Mouse (Mus musculus) v-Abl transformed pro-B cells (cell line): ENCODE measurements around the gene Srsf7.

Source experiments
- in situ Hi-C, 2 experiments: fragments of 400-800 bp; cut with MboI; formaldehyde crosslinking; loops; one replicate each; pipeline ENCODE4 v1.15.1; 2025; ENCODE audit not compliant: unreplicated experiment in 2 of 2

The Srsf7 gene

DNA sequence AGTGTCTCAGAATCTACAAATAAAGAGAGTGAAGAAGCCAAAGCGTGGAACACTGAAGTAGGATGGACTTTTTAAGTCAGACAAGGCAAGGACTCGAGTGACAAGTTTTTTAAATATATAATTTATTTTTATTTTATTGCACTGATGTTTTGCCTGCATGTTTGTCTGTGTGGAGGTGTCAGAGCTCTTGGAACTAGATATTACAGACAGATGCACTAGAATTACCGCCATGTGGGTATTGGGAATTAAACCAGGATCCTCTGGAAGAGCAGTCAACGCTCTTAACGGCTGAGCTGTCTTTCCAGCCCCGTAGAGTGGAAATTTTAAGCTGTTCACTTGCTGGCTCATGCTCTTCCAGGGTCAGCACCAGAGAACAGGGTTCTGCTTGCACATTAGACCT, 40.8 kb downstream of the Srsf7 start:
- in situ Hi-C loops: no loop called here

DNA sequence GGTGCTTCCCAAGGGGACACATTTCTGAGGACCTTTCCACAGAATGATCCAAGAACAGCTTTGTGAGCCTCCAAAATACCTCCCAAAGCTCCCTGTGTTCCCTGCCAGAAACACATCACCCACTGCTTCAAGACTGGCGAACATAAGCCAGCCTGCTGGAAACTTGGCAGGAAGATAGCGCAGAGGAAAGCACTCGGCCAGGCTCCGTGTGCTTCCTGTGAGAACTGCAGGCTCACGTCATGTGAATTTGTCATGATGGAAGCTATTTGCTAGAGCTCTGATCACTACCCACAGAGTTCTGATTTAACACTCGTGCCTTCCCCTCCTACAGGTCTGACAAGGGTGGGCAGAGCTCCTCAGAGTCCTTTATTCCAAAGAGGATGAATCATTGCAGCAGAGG, 41.4 kb downstream of the Srsf7 start:
- in situ Hi-C loops: no loop called here

- in situ Hi-C loops: no loop called here
These were observed 43.1 kb downstream of the Srsf7 start for GRCm38 (mm10) chr17:80163991-80164390.

DNA sequence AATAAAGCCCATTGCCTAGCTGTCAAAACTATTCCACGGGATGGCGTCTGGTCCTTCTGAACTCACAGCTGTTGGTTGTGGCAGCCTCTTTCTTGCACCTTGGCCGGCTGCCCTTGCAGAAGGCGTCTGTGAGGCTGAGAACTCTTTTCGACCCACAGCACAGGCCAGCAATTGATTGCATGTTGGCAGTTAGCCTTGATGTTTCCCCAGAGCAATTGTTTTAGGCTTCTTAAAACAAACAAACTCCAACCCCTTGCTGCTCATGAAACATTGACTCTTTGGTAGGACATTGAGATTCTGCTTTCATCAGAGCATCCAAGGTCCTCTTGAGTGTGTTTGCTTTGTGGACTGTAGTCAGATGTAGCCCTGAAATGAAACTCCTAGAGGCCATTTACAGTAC, 46.7 kb downstream of the Srsf7 start:
- in situ Hi-C loops: no loop called here

DNA sequence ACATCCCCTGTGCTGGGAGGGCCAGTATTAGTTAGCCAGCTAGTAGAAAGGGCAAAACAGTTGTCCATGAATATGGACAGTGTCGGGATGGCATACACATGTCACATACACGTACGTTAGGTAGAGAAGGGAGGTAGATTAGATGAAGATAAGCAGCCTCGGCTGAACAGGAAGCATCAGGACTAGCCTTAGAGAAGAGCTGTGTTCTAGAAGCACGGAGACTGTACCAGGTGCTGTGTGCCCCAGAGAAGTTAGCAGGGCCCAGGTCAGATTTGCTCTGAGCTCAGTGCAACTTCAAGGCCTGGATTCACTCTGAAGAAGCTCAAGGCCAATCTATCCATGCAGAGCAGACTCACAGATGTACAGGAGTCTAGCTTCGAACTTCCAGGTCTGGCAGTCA, 49.6 kb downstream of the Srsf7 start:
- in situ Hi-C loops: no loop called here

- in situ Hi-C loops: no loop called here
These were observed 50.2 kb downstream of the Srsf7 start for GRCm38 (mm10) chr17:80156905-80157304.

DNA sequence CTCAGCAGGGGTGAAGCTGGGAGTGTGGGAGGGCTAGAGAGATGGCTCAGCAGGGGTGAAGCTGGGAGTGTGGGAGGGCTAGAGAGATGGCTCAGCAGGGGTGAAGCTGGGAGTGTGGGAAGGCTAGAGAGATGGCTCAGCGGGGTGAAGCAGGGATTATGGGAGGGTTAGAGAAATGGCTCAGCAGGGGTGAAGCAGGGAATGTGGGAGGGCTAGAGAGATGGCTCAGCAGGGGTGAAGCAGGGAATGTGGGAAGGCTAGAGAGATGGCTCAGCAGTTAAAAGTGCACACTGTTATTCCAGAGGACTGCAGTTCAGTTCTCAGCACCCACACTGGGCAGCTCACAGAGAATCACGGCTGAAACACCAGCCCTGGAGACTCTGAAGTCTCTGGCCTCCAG, 53.5 kb downstream of the Srsf7 start:
- in situ Hi-C loops: no loop called here

GRCm38 (mm10) chr17:80152767-80153630, 54.1 kb downstream of the Srsf7 start:
- in situ Hi-C loops: no loop called here

DNA sequence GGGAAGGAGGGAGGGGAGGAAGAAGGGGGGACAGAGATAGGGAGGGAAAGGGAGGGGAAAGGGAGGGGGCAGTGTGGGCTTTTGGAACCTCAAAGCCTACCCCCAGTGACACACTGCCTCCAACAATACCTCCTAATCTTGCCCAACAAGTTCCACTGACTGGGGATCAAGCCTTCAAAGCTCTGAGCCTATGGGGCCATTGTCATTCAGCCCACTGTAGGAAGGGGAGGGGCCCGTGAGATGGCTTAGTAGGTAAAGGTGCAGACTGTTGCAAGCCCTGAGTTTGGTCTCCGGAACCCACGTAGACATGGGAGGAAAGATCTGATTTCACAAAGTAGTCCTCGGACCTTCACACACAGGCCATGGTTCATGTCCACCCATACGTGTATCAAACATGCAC, 55.8 kb downstream of the Srsf7 start:
- in situ Hi-C loops: no loop called here
